Mouse (Mus musculus) erythroblast, embryonic 14.5 days (primary cell): ENCODE results near the gene Ghr. TPM values are rescaled to one million over a fixed set of nuclear protein-coding genes. Genes with fewer than 3 reads are reported as not detected.
A peak's percentile ranks its signal among the peaks of the same experiment; 100 is the strongest.

ENCODE experiments used
- H3K27me3 ChIP-seq: 2 replicates; pipeline ENCODE4 v1.6.1; 2012; ENCODE audit warnings: inconsistent platforms; ENCODE audit not compliant: control insufficient read depth
- H3K36me3 ChIP-seq: 2 replicates; pipeline ENCODE4 v1.6.1; 2012; ENCODE audit warnings: mild to moderate bottlenecking, inconsistent platforms; ENCODE audit not compliant: control insufficient read depth
- H3K4me1 ChIP-seq: 2 replicates; pipeline ENCODE4 v1.6.1; 2012; ENCODE audit warnings: inconsistent platforms; ENCODE audit not compliant: control insufficient read depth
- H3K4me3 ChIP-seq: replicated peaks from 2 replicates; pipeline ENCODE3; 2012; ENCODE audit warnings: moderate library complexity, mild to moderate bottlenecking, inconsistent platforms
- H3K9me3 ChIP-seq: 2 replicates; pipeline ENCODE4 v1.6.1; 2012; ENCODE audit warnings: low read length, inconsistent platforms, mixed read lengths; ENCODE audit not compliant: control insufficient read depth
- GATA1 ChIP-seq: IDR thresholded peaks from 2 replicates; pipeline ENCODE4 v1.6.1; 2012; ENCODE audit warnings: low read length, inconsistent platforms, mixed read lengths
- TAL1 ChIP-seq: IDR thresholded peaks from 3 replicates; pipeline ENCODE4 v1.6.1; 2012; ENCODE audit warnings: low read length, inconsistent platforms, mixed read lengths
- polyA plus RNA-seq: library from polyadenylated mRNA; stranded (reverse); fragments of >175 nt; gene quantifications from 2 replicates; pipeline ENCODE4 v1.2.3, GENCODE M21; 2012

Ghr gene
- polyA plus RNA-seq, 1 experiment, result not detected

DNA sequence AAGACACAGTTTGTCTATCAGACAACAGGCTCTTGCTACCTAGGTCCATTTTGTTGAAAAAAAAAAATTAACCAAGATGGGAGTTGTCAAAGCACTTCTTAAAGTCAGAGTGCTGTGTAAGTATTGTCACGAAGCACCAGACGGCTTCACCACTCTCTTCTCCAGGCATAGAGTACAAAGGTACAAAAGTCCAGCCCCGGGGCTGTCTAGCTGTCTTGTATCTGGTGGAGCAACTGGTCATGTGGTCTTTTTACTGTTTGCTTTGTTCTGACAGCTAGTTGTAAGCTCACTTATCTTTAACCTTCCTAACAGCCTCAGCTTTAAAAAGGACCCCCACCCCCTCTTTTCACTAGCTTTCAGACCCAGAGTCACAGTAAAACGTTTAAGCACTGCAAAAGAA lies 1.1 kb upstream of the Ghr start:
- Histone ChIP-seq H3K27me3 (peaks cover 22% of the 10 kb centered on the region), H3K4me3 (no peak overlapping the region), H3K4me1 (no peaks in the 10 kb centered on the region), H3K9me3 (no peaks in the 10 kb centered on the region), H3K36me3 (no peaks in the 10 kb centered on the region)
- TF ChIP-seq TAL1, result no peak
- no peak for TF ChIP-seq GATA1

DNA sequence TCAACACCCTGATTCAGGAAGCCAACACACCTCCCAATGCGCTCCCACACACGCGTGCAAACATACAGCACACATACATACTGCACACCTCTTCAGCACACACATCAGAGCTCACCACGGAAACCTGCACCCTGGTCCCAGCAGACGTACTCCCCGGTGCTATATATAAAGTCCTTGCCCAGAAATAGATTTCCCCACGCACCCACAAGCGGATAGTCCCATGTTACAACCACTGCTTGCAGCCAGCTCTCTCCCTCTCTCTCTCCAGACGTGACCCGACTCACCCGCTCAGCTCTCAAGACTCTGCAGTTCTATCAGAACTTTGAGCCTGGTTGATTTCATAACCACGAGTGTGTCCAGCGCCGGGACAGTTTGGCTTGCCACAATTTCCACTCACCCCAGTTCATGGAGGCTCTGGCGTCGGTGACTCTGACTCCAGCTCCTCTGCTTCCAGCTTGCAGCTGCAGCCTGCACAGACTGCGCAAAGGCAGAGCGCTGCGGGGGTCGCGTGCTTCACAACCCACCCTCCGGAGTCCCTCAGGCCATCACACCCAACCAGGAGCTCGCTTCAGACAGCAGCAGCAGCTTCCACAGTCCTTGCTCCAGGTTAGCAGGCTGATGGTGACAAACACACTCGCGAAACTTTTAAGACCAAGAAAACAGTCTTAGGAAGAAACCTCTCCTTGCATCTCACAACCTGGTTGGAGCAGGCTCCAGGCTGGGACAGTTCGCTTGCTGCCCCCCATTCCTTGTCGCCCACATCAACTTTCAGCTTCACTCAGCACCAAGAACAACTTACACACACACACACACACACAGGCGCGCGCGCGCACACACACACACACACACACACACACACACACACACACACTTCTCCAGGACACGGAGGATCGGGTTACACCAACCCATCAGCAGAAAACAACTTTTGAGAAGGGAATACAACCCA lies 1.2 kb downstream of the Ghr start:
- no peaks in the 10 kb centered on the region for H3K36me3 ChIP-seq
- H3K4me3 ChIP-seq, result peak overlapping the region; percentile 55
- peaks cover 22% of the 10 kb centered on the region for H3K27me3 ChIP-seq
- H3K4me1 ChIP-seq, result no peaks in the 10 kb centered on the region
- no peak for TF ChIP-seq GATA1
- no peak for TF ChIP-seq TAL1
- no peaks in the 10 kb centered on the region for H3K9me3 ChIP-seq

DNA sequence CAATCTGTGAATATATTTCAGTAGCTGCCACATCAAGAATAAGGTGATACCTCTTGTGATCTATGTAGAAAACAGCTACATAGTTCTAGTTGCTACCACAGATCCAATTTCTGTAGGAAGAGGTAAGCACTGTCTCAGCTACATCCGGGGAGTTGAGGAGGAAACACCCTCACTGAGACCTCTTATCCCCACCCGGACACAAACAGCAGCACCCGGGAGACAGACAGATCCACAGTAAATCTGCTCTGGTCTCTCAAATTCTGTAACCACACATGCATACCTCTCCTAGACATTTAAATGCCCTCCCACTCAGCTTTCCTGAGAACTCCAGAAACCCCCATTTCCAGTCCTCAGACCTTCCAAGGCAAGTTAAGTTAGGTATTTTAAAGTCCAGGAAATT lies 2.0 kb downstream of the Ghr start:
- Histone ChIP-seq H3K4me3 (peak overlapping the region; percentile 55), H3K36me3 (no peaks in the 10 kb centered on the region), H3K4me1 (no peaks in the 10 kb centered on the region), H3K9me3 (no peaks in the 10 kb centered on the region), H3K27me3 (peaks cover 22% of the 10 kb centered on the region)
- TF ChIP-seq GATA1 (no peak), TAL1 (no peak)

- Histone ChIP-seq H3K4me3 (no peak overlapping the region), H3K27me3 (peaks cover 22% of the 10 kb centered on the region), H3K9me3 (no peaks in the 10 kb centered on the region), H3K36me3 (no peaks in the 10 kb centered on the region), H3K4me1 (no peaks in the 10 kb centered on the region)
- no peak for TF ChIP-seq TAL1
- no peak for TF ChIP-seq GATA1
Measured at GRCm38 (mm10) chr15:3580216-3580615, 3.1 kb downstream of the Ghr start.

GRCm38 (mm10) chr15:3578286-3578980 lies 4.9 kb downstream of the Ghr start:
- peaks cover 21% of the 10 kb centered on the region for H3K27me3 ChIP-seq
- no peak for TF ChIP-seq TAL1
- TF ChIP-seq GATA1, result no peak
- no peaks in the 10 kb centered on the region for H3K4me1 ChIP-seq
- H3K36me3 ChIP-seq, result no peaks in the 10 kb centered on the region
- H3K4me3 ChIP-seq, result no peak overlapping the region
- no peaks in the 10 kb centered on the region for H3K9me3 ChIP-seq

DNA sequence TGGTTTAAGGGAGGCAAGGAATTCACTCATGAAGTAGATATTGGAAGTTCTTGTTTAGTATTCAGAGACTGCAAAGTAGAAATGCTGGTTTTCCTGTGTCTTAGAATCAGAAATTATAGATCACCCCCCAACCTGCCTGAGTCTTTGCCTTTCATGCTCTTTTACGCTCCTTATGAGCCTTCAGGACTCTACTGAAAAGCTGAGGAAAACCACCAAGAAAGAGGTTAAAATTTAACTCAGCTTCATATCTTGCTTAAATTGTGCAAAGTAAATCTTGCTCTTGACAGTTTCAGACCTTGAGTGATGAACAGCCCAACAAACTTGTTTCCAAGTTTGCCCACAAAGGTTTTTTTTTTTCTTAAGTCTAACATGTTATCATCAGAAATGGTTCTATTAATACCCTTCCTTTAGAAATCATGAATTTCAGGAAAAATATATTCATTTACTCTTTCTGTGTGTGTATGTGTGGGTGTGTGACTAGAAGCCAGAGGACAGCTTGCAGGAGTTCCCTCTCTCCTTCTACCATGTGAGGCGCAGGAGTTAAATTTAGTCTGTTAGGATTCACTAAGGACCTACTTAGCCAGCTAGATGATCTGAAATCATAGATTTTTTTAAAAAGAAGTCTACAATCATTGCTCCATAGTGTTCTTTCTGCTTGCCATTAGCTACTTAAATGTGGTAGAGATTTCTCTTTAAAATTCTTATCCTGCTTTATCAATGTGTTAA lies 14.0 kb downstream of the Ghr start:
- TF ChIP-seq GATA1 (no peak), TAL1 (no peak)
- H3K36me3 ChIP-seq, result no peaks in the 10 kb centered on the region
- H3K4me3 ChIP-seq, result no peak overlapping the region
- no peaks in the 10 kb centered on the region for H3K27me3 ChIP-seq
- no peaks in the 10 kb centered on the region for H3K9me3 ChIP-seq
- no peaks in the 10 kb centered on the region for H3K4me1 ChIP-seq

GRCm38 (mm10) chr15:3564570-3564969 lies 18.7 kb downstream of the Ghr start:
- H3K4me1 ChIP-seq, result no peaks in the 10 kb centered on the region
- no peaks in the 10 kb centered on the region for H3K27me3 ChIP-seq
- H3K4me3 ChIP-seq, result no peak overlapping the region
- H3K36me3 ChIP-seq, result no peaks in the 10 kb centered on the region
- TF ChIP-seq GATA1, result no peak
- no peak for TF ChIP-seq TAL1
- H3K9me3 ChIP-seq, result no peaks in the 10 kb centered on the region

GRCm38 (mm10) chr15:3563929-3564516 lies 19.3 kb downstream of the Ghr start:
- no peak overlapping the region for H3K4me3 ChIP-seq
- no peaks in the 10 kb centered on the region for H3K27me3 ChIP-seq
- no peaks in the 10 kb centered on the region for H3K36me3 ChIP-seq
- H3K9me3 ChIP-seq, result no peaks in the 10 kb centered on the region
- TF ChIP-seq GATA1, result no peak
- TF ChIP-seq TAL1, result no peak
- no peaks in the 10 kb centered on the region for H3K4me1 ChIP-seq
